ENCODE assay signal across 8 mouse cellular contexts in the genomic region with DNA sequence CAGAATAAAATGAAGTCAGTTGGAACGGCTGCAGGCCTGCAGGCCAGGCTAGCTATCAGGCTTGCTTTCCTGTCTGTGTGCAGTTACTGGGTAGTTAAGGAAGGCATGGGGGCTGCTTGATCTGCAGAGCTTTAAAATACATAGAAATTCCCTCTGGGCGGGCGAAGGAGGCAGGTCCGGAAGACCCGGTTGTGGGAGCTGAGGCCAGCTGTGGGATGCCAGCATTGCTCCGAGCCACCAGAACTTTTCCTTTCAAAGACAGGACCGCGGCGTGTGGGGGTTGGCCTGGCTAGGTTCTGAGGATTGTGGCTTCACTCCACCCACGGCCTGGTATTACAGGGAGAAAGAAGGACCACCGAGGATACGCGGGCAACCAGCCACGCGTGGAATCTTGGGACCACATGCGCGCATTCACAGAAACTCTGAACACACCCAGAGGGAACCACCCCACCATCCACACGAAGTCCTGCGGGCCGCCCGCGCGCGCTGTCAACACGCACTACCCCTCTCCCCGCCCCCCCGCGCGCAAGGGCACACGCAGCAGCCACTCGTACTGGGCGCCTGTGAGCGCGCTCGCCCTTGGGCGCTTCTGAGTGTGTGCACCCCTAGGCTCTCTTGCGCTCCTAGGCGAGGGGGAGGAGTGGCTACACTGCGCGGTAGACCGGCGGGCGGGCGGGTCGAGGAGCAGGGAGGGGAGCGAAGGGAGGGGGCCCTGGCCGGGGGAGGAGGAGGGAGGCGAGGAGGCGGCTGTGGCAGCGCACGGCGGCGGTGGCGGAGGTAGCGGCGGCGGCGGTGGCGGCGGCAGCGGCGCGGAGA. TPM values are rescaled to one million over a fixed set of nuclear protein-coding genes. Genes with fewer than 3 reads are reported as not detected.
DNase-seq lines count a peak whose midpoint lies in the region; ATAC-seq and TF ChIP-seq lines count a peak whose summit lies in the region.

Pde1b (plus strand) TSS at position 600 of the 816 bp plus-strand sequence.

- peak within 1 kb of the TSS; percentile 90 for H3K9ac ChIP-seq in forebrain, embryonic 13.5 days
- peak within 1 kb of the TSS; percentile 85 for H3K9ac ChIP-seq in hindbrain, embryonic 12.5 days
- H3K9ac ChIP-seq in lung, postnatal 0 days (replicated peaks; ENCODE audit: low read depth) = no peak within 1 kb of the TSS

- WGBS in forebrain, embryonic 13.5 days = 2% methylated on average over 41 of the region's 63 CpGs
- WGBS in hindbrain, embryonic 12.5 days = under 1% methylated on average over 49 of the region's 63 CpGs
- 3% methylated on average over 55 of the region's 63 CpGs for WGBS in lung, postnatal 0 days
- 2% methylated on average over 59 of the region's 63 CpGs for WGBS in olfactory bulb, adult 2 months

- H3K27me3 ChIP-seq in forebrain, embryonic 13.5 days = no peaks in the 10 kb centered on the region; the same call in 1 of the 2 replicates
- 0 out of 2 replicates have a peak, but pooled peaks cover 10% of the 10 kb centered on the region for H3K27me3 ChIP-seq in hindbrain, embryonic 12.5 days
- peaks cover 23% of the 10 kb centered on the region for H3K27me3 ChIP-seq in lung, postnatal 0 days (replicated peaks; ENCODE audit: insufficient read depth, low read length)

- peak; percentile 87 for DNase-seq in brain, embryonic 14.5 days (ENCODE audit: low read depth)
- peak in 1 of 2 experiments; percentile 37 for DNase-seq in layer of hippocampus, postnatal 14 days (ENCODE audit: low spot score in 2 of 2)
- peak; percentile 80 for DNase-seq in lung, postnatal 0 days (ENCODE audit: low spot score)
- DNase-seq in thymus, postnatal 25 days = peak; percentile 73

- TF ChIP-seq CTCF in brain, embryonic 14.5 days (IDR thresholded peaks at IDR 0.05; ENCODE audit: borderline replicate concordance, extremely low read depth, insufficient read depth, insufficient read length) = no peak
- 0 out of 2 replicates have a peak, but pooled peaks have one; percentile 6 for TF ChIP-seq CTCF in lung, postnatal 0 days (IDR thresholded peaks at IDR 0.05)
- TF ChIP-seq CTCF in olfactory bulb, adult 2 months (IDR thresholded peaks at IDR 0.05; ENCODE audit: insufficient read depth, low read depth, low read length) = no peak

- peak within 1 kb of the TSS; percentile 37 for H3K27ac ChIP-seq in forebrain, embryonic 13.5 days
- H3K27ac ChIP-seq in hindbrain, embryonic 12.5 days = peak within 1 kb of the TSS; percentile 79
- no peak within 1 kb of the TSS for H3K27ac ChIP-seq in lung, postnatal 0 days (ENCODE audit: low read length)
- peak within 1 kb of the TSS; percentile 94 for H3K27ac ChIP-seq in olfactory bulb, adult 2 months (ENCODE audit: insufficient read depth, low read depth, low read length)

- no peaks in the 10 kb centered on the region for H3K9me3 ChIP-seq in forebrain, embryonic 13.5 days (replicated peaks)
- no peaks in the 10 kb centered on the region for H3K9me3 ChIP-seq in hindbrain, embryonic 12.5 days (replicated peaks)
- no peaks in the 10 kb centered on the region for H3K9me3 ChIP-seq in lung, postnatal 0 days (ENCODE audit: low read length)

- no peaks in the 10 kb centered on the region for H3K36me3 ChIP-seq in forebrain, embryonic 13.5 days (ENCODE audit: poor library complexity, severe bottlenecking)
- H3K36me3 ChIP-seq in hindbrain, embryonic 12.5 days = no peaks in the 10 kb centered on the region
- H3K36me3 ChIP-seq in lung, postnatal 0 days (ENCODE audit: insufficient read depth, low read length) = no peaks in the 10 kb centered on the region

- ATAC-seq in CD4-positive, CD25-positive, alpha-beta regulatory T cell, adult 4 months = peak; percentile 72
- ATAC-seq in forebrain, embryonic 13.5 days = peak; percentile 92
- peak; percentile 91 for ATAC-seq in hindbrain, embryonic 12.5 days (ENCODE audit: low FRiP score)
- ATAC-seq in lung, postnatal 0 days = peak; percentile 96

- peak within 1 kb of the TSS; percentile 84 for H3K4me2 ChIP-seq in forebrain, embryonic 13.5 days
- peak within 1 kb of the TSS; percentile 97 for H3K4me2 ChIP-seq in hindbrain, embryonic 12.5 days (replicated peaks)
- peak within 1 kb of the TSS; percentile 92 for H3K4me2 ChIP-seq in lung, postnatal 0 days (replicated peaks; ENCODE audit: low read depth, low read length)

- H3K4me1 ChIP-seq in forebrain, embryonic 13.5 days = peaks cover 57% of the 10 kb centered on the region
- peaks cover 28% of the 10 kb centered on the region for H3K4me1 ChIP-seq in hindbrain, embryonic 12.5 days
- 0 out of 2 replicates have a peak, but pooled peaks cover 5% of the 10 kb centered on the region for H3K4me1 ChIP-seq in lung, postnatal 0 days (ENCODE audit: insufficient read depth, low read depth, low read length)
- peaks cover 9% of the 10 kb centered on the region for H3K4me1 ChIP-seq in olfactory bulb, adult 2 months (ENCODE audit: control insufficient read depth, insufficient read depth, low read length)

- no peak for TF ChIP-seq EP300 in lung, postnatal 0 days (IDR thresholded peaks at IDR 0.05)

- TF ChIP-seq POLR2A in brain, embryonic 14.5 days (IDR thresholded peaks at IDR 0.05; ENCODE audit: borderline replicate concordance, extremely low read depth, insufficient read depth, insufficient read length, poor library complexity, severe bottlenecking) = 0 out of 2 replicates have a peak, but pooled peaks have one; percentile 25
- peak; percentile 57 for TF ChIP-seq POLR2A in olfactory bulb, adult 2 months (IDR thresholded peaks at IDR 0.05; ENCODE audit: insufficient read depth, low read depth, low read length)

- peak within 1 kb of the TSS; percentile 59 for H3K4me3 ChIP-seq in forebrain, embryonic 13.5 days
- peak within 1 kb of the TSS; percentile 69 for H3K4me3 ChIP-seq in hindbrain, embryonic 12.5 days
- peak within 1 kb of the TSS; percentile 43 for H3K4me3 ChIP-seq in lung, postnatal 0 days (ENCODE audit: low read depth, low read length)
- H3K4me3 ChIP-seq in olfactory bulb, adult 2 months (ENCODE audit: insufficient read depth, low read depth, low read length) = peak within 1 kb of the TSS; percentile 93

RNA-seq across cellular contexts. Expression of gene Pde1b, which starts in this region (rescaled TPM):
- polyA plus RNA-seq in CD4-positive, CD25-positive, alpha-beta regulatory T cell, adult 4 months (2017; shearing (Covaris generic)) = 1 to 10 TPM; 2.6 to 3.8 TPM
- polyA plus RNA-seq in brain, embryonic 14.5 days (2012; rRNA removed) = 92.4 and 94.5 TPM in 2 replicates
- polyA plus RNA-seq in forebrain, embryonic 13.5 days (2015; fragmentation: Nextera tagmentation; extraction: Ambion mirVana) = 60.5 and 61.6 TPM in 2 replicates
- polyA plus RNA-seq in hindbrain, embryonic 12.5 days (2016; fragmentation: Nextera tagmentation; extraction: Ambion mirVana) = 51.6 and 54.2 TPM in 2 replicates
- total RNA-seq in layer of hippocampus, postnatal 14 days (2021) = 10 to 100 TPM; 55.7 to 63.7 TPM
- 2.1 and 2.2 TPM in 2 replicates for polyA plus RNA-seq in lung, postnatal 0 days (2015; fragmentation: Nextera tagmentation; extraction: Ambion mirVana)
- not detected in 2 replicates for polyA plus RNA-seq in olfactory bulb, adult 2 months (2012; ENCODE audit: insufficient read depth, insufficient read length, low replicate concordance, missing spikeins)

Comparison
In these comparisons a context has a peak if more than half of its experiments do, and no peak if none do; other contexts are left out.
1. H3K4me3 ChIP-seq: peak in every context shown above with its lines; median percentile 93 in olfactory bulb, adult 2 months; 69 in hindbrain, embryonic 12.5 days; 59 in forebrain, embryonic 13.5 days; 43 in lung, postnatal 0 days.